Mouse (Mus musculus) gonadal fat pad, adult 2 months (tissue): ENCODE data around the gene 2210016L21Rik. TPM values are rescaled to one million over a fixed set of nuclear protein-coding genes. Genes with fewer than 3 reads are reported as not detected.

Experiments
- DNase-seq: peaks from one replicate; pipeline ENCODE4 v3.0.0-alpha.2; 2012; ENCODE audit warnings: low read depth
- polyA plus RNA-seq: library from polyadenylated mRNA; depleted of rRNA; stranded (reverse); fragments of >200 nt; gene quantifications from 2 replicates; pipeline ENCODE4 v1.2.3, GENCODE M21; 2012

Gene 2210016L21Rik
- polyA plus RNA-seq, 1 experiment: 21.0 TPM

GRCm38 (mm10) chr5:114942766-114943130 is 790 bp downstream of the 2210016L21Rik start:
- DNase-seq: no peak

- no peak for DNase-seq
These were observed 3.1 kb downstream of the 2210016L21Rik start for GRCm38 (mm10) chr5:114945072-114945471.

GRCm38 (mm10) chr5:114948891-114949290 is 6.9 kb downstream of the 2210016L21Rik start:
- no peak for DNase-seq

- no peak for DNase-seq
These were observed 7.4 kb downstream of the 2210016L21Rik start for GRCm38 (mm10) chr5:114949316-114949715.

GRCm38 (mm10) chr5:114949812-114950211 is 7.9 kb downstream of the 2210016L21Rik start:
- no peak for DNase-seq

- DNase-seq: no peak
These were observed 8.7 kb downstream of the 2210016L21Rik start for GRCm38 (mm10) chr5:114950669-114951068.

- no peak for DNase-seq
These were observed 9.4 kb downstream of the 2210016L21Rik start for GRCm38 (mm10) chr5:114951279-114951880.

GRCm38 (mm10) chr5:114953326-114953725 is 11.4 kb downstream of the 2210016L21Rik start:
- DNase-seq: no peak

- DNase-seq: no peak
These were observed 16.1 kb downstream of the 2210016L21Rik start for GRCm38 (mm10) chr5:114958069-114958468.

- no peak for DNase-seq
These were observed 19.8 kb downstream of the 2210016L21Rik start for GRCm38 (mm10) chr5:114961590-114962360.

- no peak for DNase-seq
These were observed 22.5 kb downstream of the 2210016L21Rik start for GRCm38 (mm10) chr5:114964315-114964966.

GRCm38 (mm10) chr5:114964967-114965898 is 23.3 kb downstream of the 2210016L21Rik start:
- DNase-seq: no peak

- DNase-seq: no peak
These were observed 25.7 kb downstream of the 2210016L21Rik start for GRCm38 (mm10) chr5:114967523-114968268.

GRCm38 (mm10) chr5:114968651-114969050 is 26.7 kb downstream of the 2210016L21Rik start:
- no peak for DNase-seq

- DNase-seq: no peak
These were observed 27.1 kb downstream of the 2210016L21Rik start for GRCm38 (mm10) chr5:114969064-114969463.

GRCm38 (mm10) chr5:114969609-114970215 is 27.8 kb downstream of the 2210016L21Rik start:
- no peak for DNase-seq

GRCm38 (mm10) chr5:114970824-114971227 is 28.9 kb downstream of the 2210016L21Rik start, which contains the start of gene Hnf1a:
TSS of gene Hnf1a (minus strand) at chr5:114971094.
- DNase-seq: no peak

GRCm38 (mm10) chr5:114972201-114972600 is 30.2 kb downstream of the 2210016L21Rik start:
- no peak for DNase-seq

- no peak for DNase-seq
These were observed 31.2 kb downstream of the 2210016L21Rik start for GRCm38 (mm10) chr5:114973131-114973530.

- DNase-seq: no peak
These were observed 35.0 kb downstream of the 2210016L21Rik start for GRCm38 (mm10) chr5:114976935-114977334.
